Mouse (Mus musculus) cerebellum, postnatal 10 days (tissue): ENCODE measurements around the gene Gm49711.
"Not testable (repeated sequence)": the region's sequence is repeated elsewhere in the genome, so short reads cannot be mapped to it uniquely, and the experiment has no call there.

ENCODE experiments used
- DNase-seq, 2 experiments: peaks; one replicate each; pipeline ENCODE4 v3.0.0; 2021; ENCODE audit warnings: mixed read lengths in 2 of 2

The Gm49711 gene

DNA sequence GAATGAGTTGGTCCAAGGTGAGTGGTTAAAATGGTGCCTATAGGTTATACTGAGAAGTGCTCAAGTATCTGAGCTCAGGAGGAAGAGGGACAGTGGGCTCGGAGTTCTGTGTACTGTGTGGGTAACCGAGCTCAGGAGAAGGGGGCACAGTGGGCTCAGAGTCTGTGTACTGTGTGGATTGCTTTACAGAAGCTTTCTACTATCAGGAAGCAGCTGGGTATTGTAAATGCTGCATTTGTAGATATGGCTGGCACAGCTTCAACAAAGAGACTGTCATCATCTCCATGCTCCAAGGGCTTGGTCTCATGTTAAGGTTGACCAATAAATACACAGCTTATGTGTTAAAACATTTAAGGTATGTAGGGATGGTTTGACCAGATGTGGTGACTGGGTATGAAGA lies 6.7 kb downstream of the Gm49711 start:
- no peak for DNase-seq

- DNase-seq: no peak
Observed at GRCm38 (mm10) chr16:92070338-92070737, 12.2 kb downstream of the Gm49711 start.

DNA sequence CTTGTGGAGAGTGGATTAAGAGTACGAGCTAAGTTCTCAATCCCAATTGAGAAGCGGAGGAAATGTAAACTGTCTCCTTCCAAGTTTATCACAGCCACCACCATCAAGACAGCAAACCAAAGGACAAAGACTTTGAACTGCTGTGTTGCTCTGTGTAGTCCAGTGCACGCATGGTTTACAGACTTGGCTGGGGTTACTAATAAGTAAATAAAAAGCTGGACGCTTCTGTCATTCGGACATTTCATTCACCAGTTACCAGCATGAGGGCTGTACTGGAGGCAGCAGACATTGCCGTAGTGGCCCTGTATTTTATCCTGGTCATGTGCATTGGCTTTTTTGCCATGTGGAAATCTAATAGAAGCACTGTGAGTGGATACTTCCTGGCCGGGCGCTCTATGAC lies 18.7 kb downstream of the Gm49711 start:
- no peak for DNase-seq

- DNase-seq: peak in 1 of 2 experiments; percentile 23
Observed at GRCm38 (mm10) chr16:92083771-92084453, 25.8 kb downstream of the Gm49711 start.

- no peak for DNase-seq
Observed at GRCm38 (mm10) chr16:92089225-92089624, 31.1 kb downstream of the Gm49711 start.

DNA sequence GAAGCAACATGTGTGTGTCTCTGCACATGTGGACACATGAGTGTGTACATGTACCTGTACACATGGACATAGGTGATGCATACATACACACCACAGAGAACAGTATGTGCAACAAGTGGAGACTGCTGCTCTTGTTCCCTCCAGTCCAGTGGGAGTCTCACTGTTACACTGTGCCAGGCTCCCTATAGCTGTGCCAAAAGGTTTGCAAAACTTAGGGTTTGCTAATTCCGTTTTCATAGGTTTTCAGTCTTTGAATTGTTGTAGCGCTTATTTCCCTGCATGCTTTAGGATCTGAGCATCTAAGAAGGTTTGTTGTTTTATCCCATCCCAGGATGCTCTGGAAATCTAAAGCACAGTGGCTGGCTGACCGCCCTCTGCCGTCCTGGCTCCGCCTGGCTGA lies 33.8 kb downstream of the Gm49711 start:
- no peak for DNase-seq

DNA sequence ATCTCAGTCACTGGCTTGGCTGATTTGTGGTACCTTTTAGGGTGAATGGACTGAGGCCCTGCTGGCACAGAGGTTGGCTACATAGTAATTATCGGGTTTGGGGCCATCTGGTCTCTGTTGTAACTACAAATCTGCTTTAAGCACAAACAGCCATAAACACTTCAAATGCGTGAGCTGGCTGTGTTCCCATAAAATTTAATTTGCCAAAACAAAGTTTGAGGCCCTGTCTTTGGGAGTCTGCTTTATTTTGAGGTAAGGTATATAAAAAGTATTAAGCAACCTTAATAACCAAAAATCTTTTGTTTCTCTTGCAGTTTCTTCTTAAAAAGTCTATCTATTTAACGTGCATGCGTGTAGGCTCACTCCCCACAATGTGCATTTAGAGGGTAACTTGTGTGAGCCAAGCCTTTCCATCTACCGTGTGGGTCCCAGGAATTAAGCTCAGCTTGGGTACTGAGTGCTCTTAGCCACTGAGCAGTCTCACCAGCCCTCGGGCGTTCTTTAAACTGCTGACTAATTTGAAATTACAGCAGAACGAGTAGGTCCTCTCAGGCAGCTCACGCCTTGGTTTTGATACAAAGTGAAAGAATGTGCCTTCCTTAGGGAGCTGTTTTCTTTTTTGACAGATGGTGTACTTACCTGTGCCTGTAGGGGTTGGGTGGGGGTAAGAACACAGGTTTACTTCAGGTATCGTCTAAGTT lies 40.4 kb downstream of the Gm49711 start:
- peak in 1 of 2 experiments; percentile 39 for DNase-seq

- DNase-seq: no peak
Observed at GRCm38 (mm10) chr16:92099598-92099997, 41.5 kb downstream of the Gm49711 start.

DNA sequence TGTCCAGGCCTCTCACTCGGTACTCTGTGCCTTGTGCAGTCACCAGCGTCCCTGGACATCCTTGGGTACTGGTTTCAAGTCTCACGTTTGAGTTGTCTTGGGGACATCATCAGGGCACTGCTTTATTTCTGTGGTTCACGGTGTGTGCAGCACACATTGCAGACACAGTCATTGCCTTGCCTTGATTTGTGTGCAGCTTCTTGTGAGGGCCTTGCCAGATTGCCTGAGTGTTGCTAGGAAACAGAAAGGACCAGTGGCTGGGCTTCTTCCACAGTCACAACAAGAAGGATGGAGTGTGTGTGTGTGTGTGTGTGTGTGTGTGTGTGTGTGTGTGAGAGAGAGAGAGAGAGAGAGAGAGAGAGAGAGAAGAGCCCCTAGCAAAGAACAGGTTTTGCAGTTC lies 42.0 kb downstream of the Gm49711 start:
- DNase-seq: peak; percentile 42 to 45

DNA sequence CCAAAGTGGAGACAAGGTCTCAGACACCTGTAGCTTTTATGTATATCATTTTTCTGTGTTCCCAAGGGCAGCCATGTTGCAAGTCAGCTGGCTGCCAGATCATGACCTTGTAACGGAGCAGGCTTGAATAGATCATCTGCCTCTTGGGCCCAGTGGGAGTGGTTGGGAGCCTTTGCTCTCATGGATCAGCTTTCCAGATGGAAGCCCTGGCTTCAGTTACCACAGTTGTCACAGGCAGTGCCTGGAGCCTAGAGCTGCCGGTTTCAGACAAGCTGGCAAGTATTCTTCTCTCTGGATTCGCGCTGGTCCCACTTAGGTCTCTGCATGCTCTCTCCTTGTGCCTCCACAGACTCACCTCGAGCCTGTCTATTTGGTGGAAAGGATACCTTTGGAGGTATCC lies 44.0 kb downstream of the Gm49711 start:
- DNase-seq: peak; percentile 40 to 55

GRCm38 (mm10) chr16:92102931-92103330 lies 44.8 kb downstream of the Gm49711 start:
- DNase-seq: not testable (repeated sequence)

GRCm38 (mm10) chr16:92103572-92104331 lies 45.6 kb downstream of the Gm49711 start:
- DNase-seq: no peak

- no peak for DNase-seq
Observed at GRCm38 (mm10) chr16:92104332-92104590, 46.1 kb downstream of the Gm49711 start.

DNA sequence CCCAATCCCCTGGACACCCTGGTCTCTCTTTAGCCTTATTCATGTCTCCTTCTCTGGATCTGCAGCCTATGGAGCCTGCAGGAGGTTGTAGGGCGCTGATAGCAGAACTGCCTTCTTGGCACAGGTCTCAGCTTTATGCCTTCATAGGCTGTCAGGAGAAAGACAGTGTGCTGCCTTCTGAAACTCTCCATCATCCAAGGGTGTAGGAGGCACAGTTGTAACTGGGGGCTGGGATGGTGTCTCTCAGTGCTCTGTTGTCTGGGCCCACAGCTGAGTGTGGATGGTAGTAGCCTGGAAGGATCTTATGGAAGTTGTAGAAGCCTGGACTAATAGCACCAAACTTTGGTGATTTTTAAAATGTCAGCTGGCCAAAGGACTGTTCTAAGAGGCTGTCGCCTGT lies 46.8 kb downstream of the Gm49711 start:
- no peak for DNase-seq

- no peak for DNase-seq
Observed at GRCm38 (mm10) chr16:92105631-92106030, 47.5 kb downstream of the Gm49711 start.

DNA sequence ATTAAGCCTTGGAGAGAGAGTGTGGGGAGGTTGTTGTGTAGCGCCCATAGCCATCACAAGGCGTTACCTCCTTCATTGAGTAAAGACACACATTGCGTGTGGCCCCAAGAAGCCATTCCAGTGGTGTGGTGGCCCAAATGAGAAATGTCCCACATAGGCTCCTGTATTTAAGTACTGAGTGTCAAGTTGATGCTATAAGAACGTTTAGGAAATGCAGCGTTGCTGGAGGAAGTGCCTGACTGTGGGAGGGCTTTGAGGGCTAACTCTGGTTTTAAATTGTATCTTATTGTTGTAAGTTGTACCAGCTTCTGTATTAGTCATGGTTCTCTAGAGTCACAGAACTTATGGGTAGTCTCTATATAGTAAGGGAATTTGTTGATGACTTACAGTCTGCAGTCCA lies 49.2 kb downstream of the Gm49711 start:
- DNase-seq: no peak

DNA sequence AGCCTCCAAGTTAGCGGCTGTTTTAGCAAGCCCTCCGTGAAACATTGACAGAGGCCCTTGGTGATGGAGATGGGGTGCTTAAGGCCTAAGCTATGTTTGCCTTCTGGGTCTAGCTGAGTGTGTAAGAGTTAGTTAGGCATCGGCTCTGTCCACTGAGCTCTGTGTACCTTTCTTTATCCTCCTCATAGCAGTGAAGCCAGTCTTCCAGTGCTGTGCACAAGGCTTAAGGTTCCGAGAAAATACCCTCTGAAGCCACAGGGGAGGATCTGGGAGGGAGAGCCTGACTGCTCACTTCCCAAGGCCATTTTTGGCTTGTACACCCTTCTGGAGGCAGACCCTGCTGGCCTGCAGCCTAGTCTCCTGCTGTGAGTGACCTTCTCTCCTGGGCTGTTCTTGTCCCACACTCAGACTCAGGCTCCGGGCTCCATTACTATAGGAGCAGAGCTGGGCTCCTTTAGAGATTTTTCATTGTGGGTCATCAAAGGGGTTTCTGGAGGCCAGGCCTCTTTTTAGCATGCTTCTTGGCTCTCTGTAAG lies 56.7 kb downstream of the Gm49711 start:
- DNase-seq: peak; percentile 70 to 80

DNA sequence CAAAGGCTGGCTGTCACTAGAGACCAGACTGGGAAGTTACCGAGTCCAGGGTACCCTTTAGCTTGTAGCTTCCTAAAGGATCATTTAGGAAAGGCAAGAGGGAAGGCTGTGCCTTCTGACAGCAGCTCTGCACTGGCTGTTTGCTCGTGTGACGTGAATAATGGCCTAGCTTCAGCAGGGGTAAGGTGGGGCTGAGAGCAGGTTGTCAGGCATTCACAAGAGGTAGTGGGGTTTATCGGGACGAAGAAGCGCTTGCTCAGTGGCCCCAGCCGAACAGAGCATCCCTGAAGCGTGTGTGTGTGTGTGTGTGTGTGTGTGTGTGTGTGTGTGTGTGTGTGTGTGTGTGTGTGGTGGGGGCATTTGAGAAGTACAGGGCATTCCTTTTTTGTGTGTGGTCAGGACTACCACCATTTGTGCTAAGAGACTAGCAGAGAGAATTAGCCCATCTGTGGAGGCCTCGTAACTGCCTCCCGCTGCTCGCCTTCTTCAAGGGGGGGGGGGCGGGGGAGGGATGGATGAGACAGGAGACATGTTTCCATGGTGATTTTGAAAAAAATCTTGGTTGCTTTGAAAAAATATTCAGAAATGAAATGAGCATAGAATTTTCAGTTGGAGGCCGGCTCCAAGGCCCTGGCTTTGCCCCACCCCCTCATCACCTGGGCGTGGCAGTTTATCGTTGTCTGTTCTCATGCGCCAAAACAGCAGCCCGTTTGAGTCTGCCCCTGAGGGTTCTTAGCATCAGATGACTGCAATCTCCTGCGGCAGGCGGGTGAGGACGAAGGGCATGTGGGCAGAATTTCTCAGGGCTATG lies 57.7 kb downstream of the Gm49711 start:
- DNase-seq: peak; percentile 64

GRCm38 (mm10) chr16:92117337-92118209 lies 59.5 kb downstream of the Gm49711 start:
- peak in 1 of 2 experiments; percentile 32 for DNase-seq

GRCm38 (mm10) chr16:92119013-92119515 lies 60.9 kb downstream of the Gm49711 start:
- DNase-seq: no peak

DNA sequence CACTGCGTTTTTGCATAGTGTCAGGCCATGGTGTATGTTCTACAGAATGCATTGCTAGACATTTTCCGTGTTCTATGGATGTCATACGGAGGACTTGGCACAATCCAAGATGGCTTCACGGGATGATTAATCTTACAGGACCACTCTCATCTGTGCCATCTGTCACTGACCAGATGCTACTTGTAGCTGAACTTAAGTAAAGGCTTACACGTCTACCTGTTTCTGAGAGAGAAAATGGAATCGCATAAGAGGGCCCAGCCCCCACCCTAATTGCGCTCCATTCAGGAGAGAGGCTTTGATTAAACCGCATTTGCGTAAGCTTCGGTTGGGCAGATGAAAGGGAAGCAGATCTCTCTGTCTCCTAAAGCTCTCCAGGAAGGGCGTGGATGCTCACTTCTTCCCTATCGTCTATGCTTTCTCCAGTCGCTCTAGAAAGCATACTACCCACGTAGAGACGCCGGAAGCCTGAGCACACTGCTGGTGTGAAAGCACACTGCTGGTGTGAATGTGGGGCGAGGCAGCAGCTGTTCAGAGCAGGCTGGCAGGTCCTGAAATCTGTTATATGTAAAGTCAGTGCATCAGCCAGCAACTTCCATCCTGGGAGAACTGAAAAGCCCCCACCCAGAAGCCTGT lies 62.9 kb downstream of the Gm49711 start:
- peak in 1 of 2 experiments; percentile 43 for DNase-seq
